Mouse (Mus musculus) heart, embryonic 13.5 days (tissue): ENCODE results near the gene Tkt. TPM values are rescaled to one million over a fixed set of nuclear protein-coding genes. Genes with fewer than 3 reads are reported as not detected.

Source experiments
- ATAC-seq: fragments of 200-750 bp; cut with Nextera tagmentation; 2 replicates; pipeline ENCODE4 v1.8.0; 2017; ENCODE audit warnings: moderate TSS enrichment; ENCODE audit not compliant: insufficient number of reproducible peaks, low FRiP score, low TSS enrichment; ENCODE audit errors: extremely low read depth
- H3K27ac ChIP-seq: fragments of 300-500 bp; sonication (generic); replicated peaks from 2 replicates; pipeline ENCODE4 v1.5.1; 2015; ENCODE audit warnings: moderate library complexity, mild to moderate bottlenecking, inconsistent platforms
- H3K27me3 ChIP-seq: fragments of 300-500 bp; sonication (generic); replicated peaks from 2 replicates; pipeline ENCODE4 v1.6.1; 2015; ENCODE audit warnings: mild to moderate bottlenecking, inconsistent platforms
- H3K36me3 ChIP-seq: fragments of 300-500 bp; sonication (generic); 2 replicates; pipeline ENCODE4 v1.6.1; 2015; ENCODE audit warnings: mild to moderate bottlenecking, inconsistent platforms
- H3K4me1 ChIP-seq: fragments of 300-500 bp; sonication (generic); 2 replicates; pipeline ENCODE4 v1.6.1; 2015; ENCODE audit warnings: inconsistent platforms
- H3K4me2 ChIP-seq: fragments of 300-500 bp; sonication (generic); 2 replicates; pipeline ENCODE4 v1.6.1; 2015; ENCODE audit warnings: inconsistent platforms, mild to moderate bottlenecking, moderate library complexity
- H3K4me3 ChIP-seq: fragments of 300-500 bp; sonication (generic); 2 replicates; pipeline ENCODE4 v1.5.1; 2015; ENCODE audit warnings: moderate library complexity, mild to moderate bottlenecking, inconsistent platforms
- H3K9ac ChIP-seq: fragments of 300-500 bp; sonication (generic); 2 replicates; pipeline ENCODE4 v1.6.1; 2015; ENCODE audit warnings: inconsistent platforms, mild to moderate bottlenecking, moderate library complexity
- H3K9me3 ChIP-seq: fragments of 300-500 bp; sonication (generic); 2 replicates; pipeline ENCODE4 v1.6.1; 2016; ENCODE audit warnings: inconsistent platforms
- WGBS: fragments of 180-500 bp; shearing (Covaris S2); methylation state at CpG from one replicate; pipeline ENCODE4 v1.1.7; 2015; ENCODE audit warnings: mixed read lengths; 5-methylcytosine and 5-hydroxymethylcytosine counted together
- polyA plus RNA-seq: library from polyadenylated mRNA; unstranded; fragments of >200 nt; fragmentation: Nextera tagmentation; extraction: Ambion mirVana; gene quantifications from 2 replicates; pipeline ENCODE4 v1.2.1, GENCODE M21; 2015

Tkt gene
- polyA plus RNA-seq, 1 experiment from 2014 or later = 96.6 TPM

- no peak overlapping the region for H3K4me3 ChIP-seq
- peaks cover 42% of the 10 kb centered on the region for H3K4me1 ChIP-seq
- H3K36me3 ChIP-seq = no peaks in the 10 kb centered on the region
- H3K9ac ChIP-seq = no peak overlapping the region
- H3K27ac ChIP-seq = peak overlapping the region; percentile 26
- H3K4me2 ChIP-seq = no peak overlapping the region
- H3K27me3 ChIP-seq = no peaks in the 10 kb centered on the region
- no peak for ATAC-seq
- H3K9me3 ChIP-seq = no peaks in the 10 kb centered on the region
- WGBS = 34% methylated on average over 7 of the region's 7 CpGs
Observed at GRCm38 (mm10) chr14:30586780-30587461, 38.8 kb downstream of the Tkt start.

- H3K27ac ChIP-seq = no peak overlapping the region
- no peak overlapping the region for H3K4me2 ChIP-seq
- no peak overlapping the region for H3K4me3 ChIP-seq
- ATAC-seq = no peak
- 67% methylated on average over 11 of the region's 11 CpGs for WGBS
- no peaks in the 10 kb centered on the region for H3K9me3 ChIP-seq
- H3K36me3 ChIP-seq = peaks cover 4% of the 10 kb centered on the region; the same call in 1 of the 2 replicates
- no peak overlapping the region for H3K9ac ChIP-seq
- no peaks in the 10 kb centered on the region for H3K27me3 ChIP-seq
- H3K4me1 ChIP-seq = peaks cover 58% of the 10 kb centered on the region
Observed at GRCm38 (mm10) chr14:30590041-30590645, 42.0 kb downstream of the Tkt start.

GRCm38 (mm10) chr14:30590918-30591317, 42.8 kb downstream of the Tkt start:
- Histone ChIP-seq H3K4me3 (no peak overlapping the region), H3K36me3 (peaks cover 10% of the 10 kb centered on the region), H3K27me3 (no peaks in the 10 kb centered on the region), H3K9me3 (no peaks in the 10 kb centered on the region), H3K4me1 (peaks cover 54% of the 10 kb centered on the region), H3K9ac (no peak overlapping the region), H3K4me2 (no peak overlapping the region), H3K27ac (no peak overlapping the region)
- 72% methylated on average over 7 of the region's 7 CpGs for WGBS
- ATAC-seq = no peak

- ATAC-seq = no peak
- Histone ChIP-seq H3K27ac (no peak overlapping the region), H3K36me3 (peaks cover 13% of the 10 kb centered on the region), H3K9me3 (no peaks in the 10 kb centered on the region), H3K9ac (0 out of 2 replicates have a peak overlapping the region, but pooled peaks have one; percentile 42), H3K27me3 (no peaks in the 10 kb centered on the region), H3K4me3 (no peak overlapping the region), H3K4me2 (peak overlapping the region; percentile 47), H3K4me1 (peaks cover 54% of the 10 kb centered on the region)
- WGBS = 8% methylated on average over 6 of the region's 6 CpGs
Observed at GRCm38 (mm10) chr14:30591417-30591816, 43.3 kb downstream of the Tkt start.

GRCm38 (mm10) chr14:30593279-30594091, 45.3 kb downstream of the Tkt start:
- peak overlapping the region; percentile 64 for H3K9ac ChIP-seq
- H3K9me3 ChIP-seq = no peaks in the 10 kb centered on the region
- no peaks in the 10 kb centered on the region for H3K27me3 ChIP-seq
- no peak; the same call in 1 of the 2 replicates for ATAC-seq
- H3K36me3 ChIP-seq = peaks cover 32% of the 10 kb centered on the region
- H3K4me1 ChIP-seq = peaks cover 42% of the 10 kb centered on the region
- peak overlapping the region; percentile 94 for H3K27ac ChIP-seq
- WGBS = 37% methylated on average over 11 of the region's 11 CpGs
- H3K4me2 ChIP-seq = peak overlapping the region; percentile 6
- H3K4me3 ChIP-seq = no peak overlapping the region

- Histone ChIP-seq H3K27ac (peak overlapping the region; percentile 94), H3K36me3 (peaks cover 39% of the 10 kb centered on the region), H3K27me3 (no peaks in the 10 kb centered on the region), H3K9ac (peak overlapping the region; percentile 64), H3K4me2 (peak overlapping the region; percentile 6), H3K9me3 (no peaks in the 10 kb centered on the region), H3K4me1 (peaks cover 42% of the 10 kb centered on the region), H3K4me3 (no peak overlapping the region)
- WGBS = 50% methylated on average over 7 of the region's 7 CpGs
- ATAC-seq = peak; percentile 64
Observed at GRCm38 (mm10) chr14:30594092-30594695, 46.0 kb downstream of the Tkt start.

- Histone ChIP-seq H3K27ac (no peak overlapping the region), H3K9me3 (no peaks in the 10 kb centered on the region), H3K27me3 (no peaks in the 10 kb centered on the region), H3K4me1 (peaks cover 42% of the 10 kb centered on the region), H3K4me2 (no peak overlapping the region), H3K9ac (no peak overlapping the region), H3K36me3 (peaks cover 54% of the 10 kb centered on the region), H3K4me3 (no peak overlapping the region)
- 81% methylated on average over 8 of the region's 8 CpGs for WGBS
- ATAC-seq = no peak
Observed at GRCm38 (mm10) chr14:30595576-30596313, 47.6 kb downstream of the Tkt start.

GRCm38 (mm10) chr14:30596407-30596806, 48.2 kb downstream of the Tkt start:
- Histone ChIP-seq H3K4me3 (no peak overlapping the region), H3K27me3 (no peaks in the 10 kb centered on the region), H3K36me3 (peaks cover 61% of the 10 kb centered on the region), H3K9ac (no peak overlapping the region), H3K4me2 (no peak overlapping the region), H3K27ac (no peak overlapping the region), H3K4me1 (peaks cover 39% of the 10 kb centered on the region), H3K9me3 (no peaks in the 10 kb centered on the region)
- 81% methylated on average over 3 of the region's 3 CpGs for WGBS
- ATAC-seq = no peak

- H3K4me1 ChIP-seq = peaks cover 32% of the 10 kb centered on the region
- 76% methylated on average over 2 of the region's 2 CpGs for WGBS
- no peaks in the 10 kb centered on the region for H3K27me3 ChIP-seq
- no peak overlapping the region for H3K4me3 ChIP-seq
- H3K9me3 ChIP-seq = no peaks in the 10 kb centered on the region
- ATAC-seq = no peak
- no peak overlapping the region for H3K9ac ChIP-seq
- H3K27ac ChIP-seq = no peak overlapping the region
- peaks cover 68% of the 10 kb centered on the region for H3K36me3 ChIP-seq
- no peak overlapping the region for H3K4me2 ChIP-seq
Observed at GRCm38 (mm10) chr14:30597142-30597541, 49.0 kb downstream of the Tkt start.

GRCm38 (mm10) chr14:30606817-30607216, 58.7 kb downstream of the Tkt start:
- 84% methylated on average over 5 of the region's 5 CpGs for WGBS
- Histone ChIP-seq H3K4me1 (peaks cover 14% of the 10 kb centered on the region), H3K4me3 (no peak overlapping the region), H3K27me3 (no peaks in the 10 kb centered on the region), H3K36me3 (peaks cover 67% of the 10 kb centered on the region), H3K9me3 (no peaks in the 10 kb centered on the region), H3K4me2 (no peak overlapping the region), H3K27ac (no peak overlapping the region), H3K9ac (no peak overlapping the region)
- no peak for ATAC-seq
